Mouse (Mus musculus) hindlimb bud, embryonic 11.5 days (tissue): ENCODE data around the gene Sgce.
"Not testable (repeated sequence)": the region's sequence is repeated elsewhere in the genome, so short reads cannot be mapped to it uniquely, and the experiment has no call there.

Experiments used
- DNase-seq: peaks from one replicate; pipeline ENCODE4 v3.0.0-alpha.2; 2012; ENCODE audit warnings: low read depth, low spot score; ENCODE audit errors: extremely low spot score

Gene Sgce

DNA sequence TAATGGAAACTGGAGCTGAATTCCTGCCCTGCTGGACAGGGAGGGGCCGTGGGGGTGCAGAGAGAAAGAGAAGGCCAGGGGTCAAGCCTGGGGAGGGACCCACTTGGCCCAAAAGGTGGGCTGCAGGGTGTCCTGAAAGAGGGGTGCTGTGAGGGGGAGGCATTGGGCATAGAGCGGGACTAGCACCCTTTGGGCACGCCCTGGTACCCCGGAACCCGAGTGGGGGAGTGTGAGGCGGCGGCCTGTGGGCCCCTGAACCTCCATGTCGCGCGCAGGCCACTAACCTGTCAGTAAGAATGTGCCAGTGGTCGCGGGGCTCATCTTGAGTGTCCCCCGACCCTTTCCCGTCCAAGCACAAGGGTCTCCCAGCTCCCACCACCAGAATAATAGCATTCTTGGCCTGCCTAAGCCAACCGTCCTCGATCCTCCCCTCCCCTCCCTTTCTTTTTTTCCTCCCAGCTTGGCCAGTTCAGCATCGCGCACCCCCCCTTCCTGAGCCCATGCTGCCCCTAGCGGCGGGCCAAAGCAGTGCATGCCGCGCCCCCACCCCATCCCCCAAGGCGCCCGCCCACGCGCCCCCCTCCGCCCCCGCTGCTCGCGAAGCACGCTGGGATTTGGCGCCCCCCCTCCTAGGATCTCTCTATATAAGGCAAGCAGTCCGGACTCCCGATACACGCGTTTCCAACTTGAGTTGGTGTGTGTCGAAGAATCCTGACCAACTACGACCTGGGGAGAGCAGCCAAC lies at the start of gene Sgce, which contains the start of gene Peg10:
Sgce (minus strand) TSS at position 512 of the 744 bp plus-strand sequence.
Peg10 (plus strand) TSS at position 611 of the 744 bp plus-strand sequence.
- no peak for DNase-seq

DNA sequence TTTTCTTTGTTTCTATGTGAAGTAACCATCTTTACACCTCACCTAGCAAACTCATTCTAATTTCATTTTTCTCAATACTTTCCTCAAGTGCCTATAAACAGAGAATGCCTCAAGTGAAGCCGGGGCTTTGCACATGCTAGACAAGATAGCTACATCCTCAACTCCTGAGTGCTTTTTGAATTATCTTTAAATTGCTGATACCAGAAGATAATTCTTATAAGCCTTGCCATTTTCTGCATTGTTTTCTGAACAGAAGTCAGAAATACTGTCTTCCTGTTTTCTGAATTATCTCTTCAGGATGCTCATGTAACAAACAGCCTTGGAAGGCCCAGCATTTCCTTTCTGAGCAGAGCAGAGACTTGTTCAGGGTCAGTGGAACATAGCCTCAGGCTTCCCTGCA lies 49.3 kb upstream of the Sgce start:
- DNase-seq, result no peak

DNA sequence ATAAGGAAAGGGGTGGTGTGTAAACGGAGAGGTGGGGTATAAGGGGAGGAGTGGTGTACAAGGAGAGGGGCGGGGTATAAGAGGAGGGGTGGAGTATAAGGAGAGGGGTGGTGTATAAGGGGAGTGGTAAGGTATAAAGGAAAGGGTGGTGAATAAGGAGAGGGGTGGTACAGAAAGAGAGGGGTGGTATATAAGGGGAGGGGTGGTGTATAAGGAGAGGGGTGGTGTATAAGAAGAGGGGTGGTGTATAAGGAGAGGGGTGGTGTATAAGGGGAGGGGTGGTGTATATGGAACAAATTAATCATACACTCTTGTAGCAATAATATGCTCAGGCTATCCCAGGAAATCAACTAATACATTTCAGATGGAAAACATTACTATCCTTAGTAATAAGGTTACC lies 15.2 kb upstream of the Sgce start:
- DNase-seq, result no peak

DNA sequence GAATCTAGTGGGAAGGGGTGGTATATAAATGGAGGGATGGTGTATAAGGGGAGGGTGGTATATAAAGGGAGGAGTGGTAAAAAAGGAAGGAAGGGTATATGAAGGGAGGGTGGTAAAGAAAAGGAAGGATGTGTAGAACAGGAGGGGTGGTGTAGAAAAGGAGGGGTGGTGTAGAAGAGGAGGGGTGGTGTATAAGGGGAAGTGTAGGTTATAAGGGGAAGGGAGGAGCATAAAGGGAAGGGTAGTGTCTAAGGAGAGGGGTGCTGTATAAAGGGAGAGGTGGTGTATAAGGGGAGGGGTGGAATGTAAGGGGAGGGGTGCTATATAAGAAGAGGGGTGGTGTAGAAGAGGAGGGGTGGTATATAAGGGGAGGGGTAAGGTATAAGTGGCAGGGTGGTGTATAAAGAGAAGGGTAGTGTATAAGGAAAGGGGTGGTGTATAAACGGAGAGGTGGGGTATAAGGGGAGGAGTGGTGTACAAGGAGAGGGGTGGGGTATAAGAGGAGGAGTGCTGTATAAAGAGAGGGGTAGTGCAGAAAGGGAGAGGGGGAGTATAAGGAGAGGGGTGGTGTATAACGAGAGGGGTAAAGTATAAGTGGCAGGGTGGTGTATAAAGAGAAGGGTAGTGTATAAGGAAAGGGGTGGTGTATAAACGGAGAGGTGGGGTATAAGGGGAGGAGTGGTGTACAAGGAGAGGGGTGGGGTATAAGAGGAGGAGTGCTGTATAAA lies 14.6 kb upstream of the Sgce start:
- not testable (repeated sequence) for DNase-seq

DNA sequence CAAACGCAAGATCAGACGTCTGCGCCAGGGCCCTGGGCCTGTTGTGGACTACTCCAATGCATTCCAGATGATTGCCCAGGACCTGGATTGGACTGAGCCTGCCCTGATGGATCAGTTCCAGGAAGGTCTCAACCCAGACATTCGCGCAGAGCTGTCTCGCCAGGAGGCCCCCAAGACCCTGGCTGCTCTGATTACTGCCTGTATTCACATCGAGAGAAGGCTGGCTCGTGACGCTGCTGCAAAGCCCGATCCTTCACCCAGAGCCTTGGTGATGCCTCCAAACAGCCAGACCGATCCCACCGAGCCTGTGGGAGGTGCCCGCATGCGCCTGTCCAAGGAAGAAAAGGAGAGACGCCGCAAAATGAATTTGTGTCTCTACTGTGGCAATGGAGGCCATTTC lies 7.9 kb upstream of the Sgce start:
- no peak for DNase-seq

DNA sequence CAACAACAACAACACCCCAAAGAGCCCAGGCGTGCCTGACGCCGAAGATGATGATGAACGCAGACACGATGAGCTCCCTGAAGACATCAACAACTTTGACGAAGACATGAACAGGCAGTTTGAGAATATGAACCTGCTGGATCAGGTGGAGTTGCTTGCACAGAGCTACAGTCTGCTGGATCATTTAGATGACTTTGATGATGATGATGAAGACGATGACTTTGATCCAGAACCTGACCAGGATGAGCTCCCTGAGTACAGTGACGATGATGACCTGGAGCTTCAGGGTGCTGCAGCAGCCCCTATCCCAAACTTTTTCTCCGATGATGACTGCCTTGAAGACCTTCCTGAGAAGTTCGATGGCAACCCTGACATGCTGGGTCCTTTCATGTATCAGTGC lies 7.3 kb upstream of the Sgce start:
- DNase-seq, result no peak

DNA sequence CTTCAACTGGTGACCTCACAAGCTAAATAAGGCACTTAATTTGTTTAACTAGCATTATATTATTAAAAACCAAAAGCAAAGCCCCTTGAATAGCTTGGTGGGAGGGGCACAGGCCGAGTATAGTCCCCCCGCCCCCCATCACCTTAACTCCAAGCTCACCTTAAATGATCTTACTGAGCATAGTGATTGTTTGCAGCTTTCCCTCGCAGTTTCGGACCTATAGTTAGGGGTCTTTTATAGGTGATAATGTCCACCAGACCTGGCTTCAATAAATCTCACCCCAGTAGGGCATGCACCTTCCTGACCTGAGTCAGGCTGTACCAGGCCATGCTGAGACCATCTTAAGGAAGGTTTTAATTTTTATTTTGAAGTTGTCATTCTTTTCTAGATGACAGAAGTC lies 4.3 kb upstream of the Sgce start:
- no peak for DNase-seq

DNA sequence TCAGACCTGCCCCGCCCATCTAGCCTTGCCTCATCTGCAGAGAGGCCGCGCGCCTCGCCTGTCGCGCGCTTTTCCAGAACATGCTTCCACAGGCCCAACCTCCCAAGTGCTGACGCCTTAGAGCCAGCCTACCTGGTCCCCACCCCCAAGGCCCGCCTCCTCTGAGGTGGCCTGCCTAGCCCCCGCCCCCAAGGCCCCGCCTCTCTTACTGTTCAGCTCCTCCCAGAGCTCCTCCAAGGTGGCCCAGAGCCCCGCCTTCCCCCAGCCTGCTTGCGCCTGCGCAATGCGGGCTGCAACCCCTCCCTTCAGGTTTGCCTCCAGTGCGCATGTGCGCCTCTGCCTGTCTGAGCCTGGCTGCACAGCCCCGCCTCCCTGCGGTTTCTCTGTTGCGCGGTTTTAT lies 2.1 kb upstream of the Sgce start:
- DNase-seq, result no peak

DNA sequence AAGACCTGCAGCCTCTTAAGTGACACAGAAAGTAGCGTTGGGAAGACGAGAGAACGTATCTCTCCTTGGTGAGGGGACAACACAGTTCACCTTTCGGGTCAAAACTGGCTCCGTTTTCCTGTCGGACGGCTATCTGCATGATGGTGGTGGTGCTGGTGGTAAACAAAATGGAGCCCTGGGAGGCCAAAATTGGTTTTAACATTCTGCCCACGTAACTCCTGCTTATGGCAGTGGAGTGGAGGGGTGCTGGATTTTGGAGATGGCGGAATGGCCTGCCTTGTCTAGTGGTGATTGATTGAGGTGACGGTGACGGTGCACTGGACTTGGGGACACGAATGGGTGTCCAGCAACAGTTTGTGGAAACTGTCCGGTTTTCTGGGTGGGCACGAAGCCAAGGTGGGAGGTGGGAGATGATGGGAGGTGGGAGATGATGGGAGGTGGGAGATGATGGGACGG lies 1.5 kb upstream of the Sgce start:
- DNase-seq, result no peak

DNA sequence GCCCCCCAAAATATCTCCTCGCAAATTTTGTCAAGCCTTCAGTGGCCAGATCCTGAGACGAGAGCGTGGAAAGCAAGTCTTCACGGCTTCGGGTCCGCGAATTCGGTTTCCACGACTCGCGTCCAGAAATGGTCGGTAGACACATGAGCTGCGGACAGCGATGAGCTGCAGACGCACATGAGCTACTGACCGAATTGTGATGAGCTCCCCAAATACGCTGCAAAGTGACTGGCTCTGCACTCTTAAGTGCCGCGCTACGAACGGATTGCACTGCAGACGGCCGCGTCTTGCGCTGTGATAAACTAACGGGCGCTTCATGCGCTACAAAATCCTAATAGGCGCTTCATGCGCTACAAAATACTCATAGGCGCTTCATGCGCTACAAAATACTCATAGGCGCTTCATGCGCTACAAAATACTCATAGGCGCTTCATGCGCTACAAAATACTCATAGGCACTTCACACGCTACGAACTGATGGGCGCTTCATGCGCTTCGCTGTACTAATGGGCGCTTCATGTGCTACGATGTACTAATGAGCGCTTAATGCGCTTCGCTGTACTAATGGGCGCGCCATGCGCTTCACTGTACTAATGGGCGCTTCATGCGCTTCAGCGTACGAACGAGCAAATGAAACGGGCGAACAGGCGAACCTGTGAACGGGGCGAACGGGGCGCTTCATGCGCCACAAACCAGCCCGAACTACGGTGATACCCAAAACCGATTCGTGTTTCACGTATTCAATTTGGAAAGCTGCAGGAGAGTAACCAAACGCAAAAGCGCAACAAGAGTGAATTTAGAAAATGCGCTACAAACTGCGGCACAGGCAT lies 884 bp upstream of the Sgce start:
- no peak for DNase-seq

DNA sequence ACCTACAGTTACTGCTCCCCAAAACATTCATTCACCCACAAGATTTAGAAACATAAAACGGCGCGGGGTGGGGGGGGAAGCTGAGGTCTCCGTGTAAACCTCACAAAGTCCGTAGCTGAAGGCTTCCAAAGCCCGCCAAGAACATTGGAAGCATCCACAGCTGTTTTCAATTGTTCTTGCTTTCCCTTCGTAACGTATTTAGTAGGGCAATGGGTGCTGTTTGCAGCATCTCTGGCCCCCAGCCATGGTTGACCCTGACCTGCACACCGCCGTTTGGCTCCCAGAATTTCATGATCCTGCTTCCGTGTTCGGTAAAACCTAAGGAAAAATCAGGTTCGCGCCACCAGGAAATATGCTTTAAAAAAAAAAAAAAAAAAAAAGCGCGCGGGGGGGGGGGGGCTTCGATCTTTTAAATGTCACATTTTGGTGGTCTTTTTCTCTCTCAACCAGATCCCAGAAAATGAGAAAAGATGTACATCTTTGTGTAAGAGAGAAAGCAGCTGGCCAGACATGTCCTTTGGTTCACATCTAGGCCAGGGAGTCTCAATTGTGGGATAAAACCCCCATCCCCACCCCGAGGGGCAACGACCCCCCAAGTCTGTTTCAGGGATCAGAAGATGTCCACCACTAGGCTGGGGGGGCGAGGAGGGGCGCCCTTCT lies 841 bp downstream of the Sgce start:
- DNase-seq, result no peak

DNA sequence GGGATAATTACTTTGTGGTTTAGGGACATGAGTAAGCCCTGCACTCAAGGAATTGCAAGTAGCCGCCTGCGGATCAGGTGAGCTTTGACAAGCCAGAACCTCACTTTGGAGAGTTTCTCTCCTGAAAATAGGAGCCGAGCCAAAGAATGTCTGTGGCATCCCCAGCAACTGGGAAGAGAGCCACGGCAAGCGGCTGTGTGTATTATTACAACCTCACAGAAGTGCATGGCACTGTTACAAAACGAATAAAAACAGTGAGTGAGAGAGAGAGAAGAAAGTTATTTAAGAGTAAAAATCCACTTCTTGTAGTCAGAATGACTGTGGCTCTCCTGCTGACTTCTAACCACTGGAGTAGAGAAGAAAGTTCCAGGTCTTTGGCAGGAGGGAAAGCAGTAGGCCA lies 6.5 kb downstream of the Sgce start:
- DNase-seq, result no peak

DNA sequence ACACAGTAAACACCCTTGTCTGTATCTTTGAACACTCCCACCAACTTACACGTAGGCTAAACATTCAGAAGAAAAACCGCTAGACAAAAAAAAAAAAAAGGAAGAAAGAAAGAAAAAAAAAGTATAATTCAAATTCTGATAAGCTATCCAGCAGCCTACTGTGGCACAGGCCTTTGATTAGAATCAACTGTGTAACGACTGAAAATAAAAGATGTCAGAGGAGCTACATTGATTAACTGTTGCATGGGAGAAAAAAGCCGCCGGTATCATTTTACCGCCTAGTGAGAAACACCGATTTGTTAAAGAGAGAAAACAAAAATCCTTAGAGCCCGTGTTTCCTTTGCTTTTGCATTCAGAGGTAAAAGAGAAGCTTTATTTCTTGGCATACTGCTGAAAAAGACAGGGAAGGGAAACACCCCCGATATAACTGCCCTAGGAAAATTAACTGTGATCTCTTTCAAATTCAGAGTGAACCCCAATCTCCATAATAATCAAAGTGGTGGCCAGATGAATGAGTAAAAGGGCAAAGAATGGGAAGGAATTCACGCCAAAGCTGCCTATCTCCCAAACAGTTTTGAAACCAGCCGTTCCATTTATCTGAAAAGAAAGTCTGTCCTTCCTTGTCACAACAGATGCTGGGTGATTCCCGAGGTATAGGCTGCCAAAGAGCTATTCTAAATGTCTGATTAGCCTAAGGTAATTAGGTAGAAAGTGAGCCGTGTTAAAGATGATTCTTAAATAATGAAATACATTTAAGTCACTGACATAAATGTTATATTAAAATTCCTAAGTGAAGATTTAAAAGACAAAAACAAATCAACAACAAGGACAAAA lies 7.3 kb downstream of the Sgce start:
- DNase-seq, result no peak

DNA sequence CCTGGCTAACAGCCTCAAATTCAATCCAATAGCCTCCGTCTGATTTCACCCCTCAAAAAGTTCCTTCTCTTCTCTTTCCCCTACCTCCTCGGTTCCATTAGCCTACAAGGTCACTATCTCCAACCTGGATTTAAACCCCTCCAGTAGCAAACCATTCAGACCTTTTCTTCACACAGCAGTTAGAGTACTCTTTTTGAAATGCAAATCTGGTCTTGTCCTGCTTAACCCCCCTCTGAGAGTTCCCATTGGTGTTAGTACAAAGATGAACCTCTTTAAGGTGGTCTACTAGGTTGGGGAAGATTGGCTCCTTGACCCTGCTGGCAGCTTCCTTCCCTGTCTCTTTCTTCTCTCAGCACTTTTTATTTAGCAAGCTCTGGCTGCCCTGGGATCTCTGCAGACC lies 8.3 kb downstream of the Sgce start:
- no peak for DNase-seq

DNA sequence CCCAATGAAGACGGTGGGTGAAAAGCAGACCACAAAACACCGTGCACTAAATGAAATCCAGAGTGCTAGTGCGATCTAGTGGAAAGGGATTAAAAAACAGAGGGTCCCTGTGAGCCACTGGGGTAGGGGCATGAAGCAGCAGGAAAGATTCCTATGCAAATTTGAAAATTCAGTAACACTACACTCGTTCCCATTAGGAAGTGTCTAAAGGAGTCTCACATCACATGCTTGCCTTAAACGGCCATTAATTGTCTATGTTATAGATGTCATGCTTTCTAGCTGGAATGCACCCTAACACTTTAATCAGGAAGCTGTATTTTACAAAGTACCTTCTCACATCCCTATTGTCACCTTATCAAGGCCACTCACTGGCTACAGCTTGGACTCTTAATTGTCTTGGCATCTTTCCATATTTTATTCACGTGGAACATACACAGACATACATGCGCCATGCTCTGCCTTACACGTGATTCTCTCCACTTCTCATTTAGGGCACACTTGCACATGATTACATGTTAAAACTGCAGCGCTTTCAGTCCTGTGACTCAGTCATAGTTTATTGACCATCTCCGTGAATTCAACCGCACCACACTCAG lies 8.9 kb downstream of the Sgce start:
- DNase-seq, result no peak

DNA sequence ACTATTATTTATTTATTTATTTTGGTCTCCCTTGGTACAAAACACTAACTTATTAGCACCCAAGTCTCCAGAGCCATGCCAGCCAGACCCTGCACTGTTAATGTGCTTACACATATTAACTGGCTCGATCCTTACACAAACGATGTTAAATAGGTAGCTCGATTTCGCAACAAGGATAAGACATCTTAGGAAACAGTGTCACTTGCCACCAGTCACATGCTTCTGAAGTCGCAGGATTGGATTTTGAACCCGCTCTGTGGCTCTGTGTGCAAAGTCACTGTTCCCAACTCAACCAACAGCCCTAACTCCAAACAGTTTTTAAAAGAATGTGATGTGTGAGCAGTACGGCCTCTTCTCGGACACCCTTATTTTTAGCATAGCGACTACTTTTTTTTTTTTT lies 10.6 kb downstream of the Sgce start:
- DNase-seq, result no peak

DNA sequence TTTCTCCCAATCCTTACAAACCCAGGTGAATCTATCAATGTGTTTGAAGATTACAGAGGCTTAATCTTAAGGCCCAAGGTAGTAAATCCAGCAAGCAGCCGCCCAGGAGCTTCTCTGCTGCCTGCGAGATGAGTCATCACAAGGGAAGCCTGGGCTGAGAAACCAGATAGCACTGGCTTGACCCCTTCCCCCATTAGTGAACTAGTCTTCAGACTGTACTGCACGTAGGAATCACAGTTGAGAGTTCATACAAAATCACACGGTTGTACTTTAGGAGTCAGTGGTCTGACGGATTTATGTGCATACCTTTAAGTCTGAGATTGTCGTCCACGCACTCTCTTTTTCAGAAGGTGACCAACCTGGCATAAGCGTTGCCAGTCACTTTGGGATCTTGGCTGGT lies 13.8 kb downstream of the Sgce start:
- DNase-seq, result no peak

DNA sequence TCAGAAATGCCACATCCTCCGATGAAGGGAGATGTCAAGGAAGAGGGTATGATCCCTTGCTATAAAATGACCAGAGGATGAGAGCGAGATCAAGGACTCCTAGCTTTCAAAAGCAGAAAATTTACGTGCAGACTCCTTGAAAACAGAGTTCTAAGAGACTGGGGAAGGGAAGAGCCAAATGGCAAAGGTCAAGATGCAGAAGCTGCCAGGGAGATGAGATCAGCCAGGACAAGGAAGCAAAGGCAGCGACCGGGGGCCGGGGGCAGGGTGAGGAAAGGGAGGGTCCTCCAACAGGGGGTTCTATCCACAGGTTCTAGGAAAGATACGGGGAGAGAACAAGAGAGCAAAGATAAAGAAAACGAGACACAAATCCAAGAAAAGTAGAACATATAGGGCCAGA lies 15.3 kb downstream of the Sgce start:
- DNase-seq, result no peak

DNA sequence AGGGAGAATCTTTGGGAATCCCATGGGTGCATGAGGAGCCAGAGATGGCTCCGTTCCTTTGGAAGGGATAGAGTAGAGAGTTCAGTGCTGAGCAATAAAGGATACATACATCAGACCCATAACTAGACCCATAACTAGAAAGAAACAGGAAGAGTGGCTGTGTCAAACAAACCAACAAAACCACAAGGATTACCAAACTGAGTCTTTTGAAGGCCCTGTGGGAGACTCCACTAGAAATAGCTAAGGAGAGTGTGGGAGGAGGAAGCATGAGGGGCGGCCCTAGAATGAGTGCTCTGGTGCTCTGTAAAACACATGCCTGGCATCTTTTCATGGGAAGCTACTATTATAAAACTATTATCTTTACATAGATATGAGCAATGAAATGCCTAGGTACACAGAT lies 18.7 kb downstream of the Sgce start:
- no peak for DNase-seq
